In genomic region chr3:117247833-117248232, GRCm38 (mm10) we compare ENCODE assay signal across 23 mouse cellular contexts.
DNase-seq lines count a peak whose midpoint lies in the region; ATAC-seq and TF ChIP-seq lines count a peak whose summit lies in the region.
"Had no signal": no experiment of that assay in that cellular context is flagged by ENCODE, and none has a peak within 500 bp of the region (broad histone marks: within the 10 kb centered on the region; RNA-seq: fewer than 3 reads in every experiment).

No protein-coding gene starts in this region.

- no peak for DNase-seq in frontal cortex, postnatal 25 days (ENCODE audit: low spot score in 2 of 2)
- no peak for DNase-seq in layer of hippocampus, adult 2 months (ENCODE audit: low spot score in 2 of 2)
- DNase-seq in layer of hippocampus, adult 9-11 months = no peak
- no peak for DNase-seq in stomach, postnatal 0 days (ENCODE audit: low spot score)
- peak; percentile 19 for DNase-seq in brain, adult 2 months (ENCODE audit: low read depth, low spot score)
- DNase-seq in left cerebral cortex, postnatal 4 days = no peak
- DNase-seq: adrenal gland, adult 2 months; adrenal gland, adult 8-10 months; adrenal gland, postnatal 10 days; adrenal gland, postnatal 14 days; adrenal gland, postnatal 25 days; adrenal gland, postnatal 36 days; B cell, adult 2 months; cerebellum, adult 11 months; cerebellum, adult 11-12 months; cerebellum, adult 18-20 months had no signal

- H3K9ac ChIP-seq in stomach, embryonic 14.5 days (replicated peaks; ENCODE audit: low read depth, low read length) = no peak overlapping the region
- no peak overlapping the region for H3K9ac ChIP-seq in stomach, postnatal 0 days (ENCODE audit: low read length)

- H3K36me3 ChIP-seq in stomach, embryonic 14.5 days (ENCODE audit: control insufficient read depth, insufficient read depth, low read length) = no peaks in the 10 kb centered on the region
- no peaks in the 10 kb centered on the region for H3K36me3 ChIP-seq in stomach, postnatal 0 days (ENCODE audit: control insufficient read depth, insufficient read depth, low read length)
- H3K36me3 ChIP-seq: G1E had no signal

- H3K4me2 ChIP-seq in stomach, embryonic 14.5 days (replicated peaks; ENCODE audit: low read depth, low read length) = no peak overlapping the region
- H3K4me2 ChIP-seq in stomach, postnatal 0 days (replicated peaks; ENCODE audit: low read depth) = no peak overlapping the region

- no peak for TF ChIP-seq CTCF in layer of hippocampus, adult 2 months (conservative IDR thresholded peaks at IDR 0.05)
- no peak for TF ChIP-seq CTCF in stomach, postnatal 0 days (IDR thresholded peaks at IDR 0.05; ENCODE audit: low read depth)

- no peaks in the 10 kb centered on the region for H3K9me3 ChIP-seq in stomach, embryonic 14.5 days (ENCODE audit: control insufficient read depth, low read depth, low read length)
- no peaks in the 10 kb centered on the region for H3K9me3 ChIP-seq in stomach, postnatal 0 days (ENCODE audit: control insufficient read depth, low read length)

- intact Hi-C loops in left cerebral cortex, postnatal 4 days (cut with DNase I) = no loop called here

- no peaks in the 10 kb centered on the region for H3K4me1 ChIP-seq in stomach, embryonic 14.5 days (ENCODE audit: control insufficient read depth, insufficient read depth, low read length)
- H3K4me1 ChIP-seq in stomach, postnatal 0 days (replicated peaks; ENCODE audit: control insufficient read depth, insufficient read depth) = no peaks in the 10 kb centered on the region

- H3K4me3 ChIP-seq in layer of hippocampus, adult 2 months = no peak overlapping the region
- no peak overlapping the region for H3K4me3 ChIP-seq in stomach, embryonic 14.5 days (ENCODE audit: low read depth, low read length)
- no peak overlapping the region for H3K4me3 ChIP-seq in stomach, postnatal 0 days (ENCODE audit: low read depth, low read length)

- ATAC-seq in frontal cortex, adult (ENCODE audit: low TSS enrichment) = peak; percentile 89
- ATAC-seq in stomach, embryonic 14.5 days (ENCODE audit: insufficient number of reproducible peaks, insufficient read depth, low FRiP score, low read depth) = 0 out of 2 replicates have a peak, but pooled peaks have one; percentile 28
- no peak for ATAC-seq in stomach, postnatal 0 days (ENCODE audit: low FRiP score, low TSS enrichment)
- ATAC-seq: activated CD4-positive, CD25-positive, alpha-beta regulatory T cell, adult 4 months; CD4-positive, CD25-positive, alpha-beta regulatory T cell, adult 4 months; Patski had no signal

- no peaks in the 10 kb centered on the region for H3K27me3 ChIP-seq in stomach, embryonic 14.5 days (ENCODE audit: control insufficient read depth, insufficient read depth, low read length)
- H3K27me3 ChIP-seq in stomach, postnatal 0 days (ENCODE audit: control insufficient read depth, insufficient read depth, low read length) = no peaks in the 10 kb centered on the region
- H3K27me3 ChIP-seq: CH12.LX, Patski had no signal

- H3K27ac ChIP-seq in layer of hippocampus, adult 2 months = peak overlapping the region; percentile 46
- H3K27ac ChIP-seq in stomach, embryonic 14.5 days (ENCODE audit: low read length) = no peak overlapping the region
- no peak overlapping the region for H3K27ac ChIP-seq in stomach, postnatal 0 days (replicated peaks)

- TF ChIP-seq EP300 in stomach, postnatal 0 days (optimal IDR thresholded peaks at IDR 0.05) = no peak
